Mouse (Mus musculus): Measurements from ENCODE around the gene Plekhg5. TPM values are rescaled to one million over a fixed set of nuclear protein-coding genes. Genes with fewer than 3 reads are reported as not detected.

Gene Plekhg5
- total and polyA plus RNA-seq, 3 experiments = 0.05 to 2.1 (median 1.1) TPM

DNA sequence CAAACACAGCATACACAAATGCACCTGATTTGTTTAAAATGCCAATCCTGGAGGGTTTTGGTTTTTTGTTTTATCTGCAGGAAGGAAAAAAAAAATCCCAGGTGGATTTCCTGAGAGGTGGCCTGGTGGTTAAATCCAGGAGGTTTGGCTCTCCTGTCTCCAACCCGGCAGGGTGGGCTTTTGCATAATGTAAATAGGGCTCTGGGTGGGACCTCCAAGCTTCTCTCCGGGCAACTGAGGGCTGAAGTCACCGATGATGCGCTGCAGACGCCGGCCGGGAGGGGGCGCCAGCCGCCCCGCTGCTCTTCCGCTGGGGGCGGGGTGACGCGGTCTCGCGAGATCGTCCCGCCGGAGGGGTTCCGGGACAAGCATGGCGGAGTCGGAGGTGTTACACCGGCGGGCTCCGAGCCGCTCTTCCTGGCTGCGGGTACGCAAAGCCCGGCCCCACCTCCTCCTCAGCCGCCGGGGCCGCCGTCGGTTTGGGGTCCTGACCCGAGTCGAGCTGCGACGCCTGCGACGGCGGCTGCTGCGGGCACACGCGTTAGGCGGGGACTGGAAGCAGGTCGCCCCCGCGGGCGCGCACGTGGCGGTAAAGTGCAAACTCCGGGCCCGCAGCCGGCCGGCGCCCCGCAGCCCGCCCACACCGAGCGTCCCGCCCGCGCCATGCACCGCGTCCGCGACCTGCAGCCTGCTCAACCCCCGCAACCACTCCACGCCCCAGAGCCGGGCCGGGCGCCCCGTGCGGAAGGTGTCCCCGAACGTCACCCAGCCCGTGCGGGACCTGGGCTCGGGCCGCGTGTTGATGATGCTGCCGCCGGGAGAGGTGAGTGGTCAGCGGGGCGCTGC, 33.1 kb upstream of the Plekhg5 start, which contains the start of gene Nol9 (continued):
- peak; percentile 100 for TF ChIP-seq CHD2 (IDR thresholded peaks at IDR 0.05; ENCODE audit: low read length)

DNA sequence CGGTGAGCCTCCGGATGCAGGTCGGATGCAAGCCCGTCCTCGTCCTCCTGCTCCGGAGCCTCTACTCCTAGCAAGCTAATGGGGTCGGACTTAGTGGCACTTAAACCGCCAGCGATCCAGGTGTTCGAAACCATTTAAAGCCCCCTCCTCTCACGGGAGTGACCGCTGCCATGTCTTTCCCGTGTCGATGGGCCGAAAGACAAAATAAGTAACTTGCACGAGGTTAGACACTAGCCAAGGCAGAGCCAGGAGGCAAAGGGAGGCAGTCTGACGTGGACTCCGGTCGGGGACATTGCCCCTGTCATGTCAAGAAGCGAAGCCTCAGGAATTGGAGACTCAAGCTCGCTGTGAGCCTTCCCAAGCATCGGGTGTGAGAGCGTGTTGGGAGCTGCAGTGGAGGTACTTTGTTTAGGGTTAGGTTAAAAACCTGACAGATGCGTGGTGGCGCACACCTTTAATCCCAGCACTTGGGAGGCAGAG, 32.4 kb upstream of the Plekhg5 start:
- H3K9me3 ChIP-seq (replicated peaks; ENCODE audit: low read length) = no peaks in the 10 kb centered on the region
- H3K4me3 ChIP-seq (replicated peaks in 1 of 3; ENCODE audit: low read depth in 2 of 3, low read length in 2 of 3, poor library complexity in 1 of 3) = peak overlapping the region; percentile 82 to 99 (median 99)
- dilution Hi-C loops (cut with MboI; ENCODE audit: extremely low pct_ligation_motif_present, extremely low pct_unique_long_range_greater_than_20kb, low sequenced_read_pairs) = no loop called here
- H3K79me2 ChIP-seq (replicated peaks; ENCODE audit: control insufficient read depth, extremely low read depth, insufficient read depth, poor library complexity, severe bottlenecking) = peaks cover 43% of the 10 kb centered on the region
- in situ Hi-C loops (cut with MboI; ENCODE audit: low pct_ligation_motif_present, low pct_unique_long_range_greater_than_20kb, low sequenced_read_pairs) = loop anchor here (5.0 kb wide), 1 partner anchor 37 kb away; no protein-coding TSS in a partner anchor
- peaks cover 26 to 41% of the 10 kb centered on the region in 2 experiments for H3K36me3 ChIP-seq (replicated peaks in 1 of 2; ENCODE audit: control insufficient read depth in 1 of 2, insufficient read depth in 1 of 2, low read length in 1 of 2)
- H3K4me1 ChIP-seq (ENCODE audit: control insufficient read depth in 1 of 2, insufficient read depth in 2 of 2) = peaks cover 22 to 49% of the 10 kb centered on the region in 2 experiments
- H3K27me3 ChIP-seq (replicated peaks) = no peaks in the 10 kb centered on the region
- peak; percentile 14 for DNase-seq (ENCODE audit: extremely low read depth)
- TF ChIP-seq SIN3A (IDR thresholded peaks at IDR 0.05; ENCODE audit: low read length) = peak; percentile 19; the same call in 1 of the 2 replicates
- TF ChIP-seq TBP (conservative IDR thresholded peaks at IDR 0.05; ENCODE audit: low read depth, low read length) = no peak
- 0 out of 2 replicates have a peak, but pooled peaks have one; percentile 14 for TF ChIP-seq MYC (IDR thresholded peaks at IDR 0.05; ENCODE audit: low read depth, low read length)
- peak; percentile 7; the same call in 1 of the 2 replicates for TF ChIP-seq UBTF (IDR thresholded peaks at IDR 0.05; ENCODE audit: low read depth, low read length)
- peak overlapping the region; percentile 85 for H3K4me2 ChIP-seq (ENCODE audit: insufficient read depth, low read depth, poor library complexity, severe bottlenecking)
- peak overlapping the region; percentile 70 for H3K27ac ChIP-seq (ENCODE audit: insufficient read depth, low read depth)
- H3K9ac ChIP-seq (ENCODE audit: insufficient read depth, low read depth) = peak overlapping the region; percentile 82

DNA sequence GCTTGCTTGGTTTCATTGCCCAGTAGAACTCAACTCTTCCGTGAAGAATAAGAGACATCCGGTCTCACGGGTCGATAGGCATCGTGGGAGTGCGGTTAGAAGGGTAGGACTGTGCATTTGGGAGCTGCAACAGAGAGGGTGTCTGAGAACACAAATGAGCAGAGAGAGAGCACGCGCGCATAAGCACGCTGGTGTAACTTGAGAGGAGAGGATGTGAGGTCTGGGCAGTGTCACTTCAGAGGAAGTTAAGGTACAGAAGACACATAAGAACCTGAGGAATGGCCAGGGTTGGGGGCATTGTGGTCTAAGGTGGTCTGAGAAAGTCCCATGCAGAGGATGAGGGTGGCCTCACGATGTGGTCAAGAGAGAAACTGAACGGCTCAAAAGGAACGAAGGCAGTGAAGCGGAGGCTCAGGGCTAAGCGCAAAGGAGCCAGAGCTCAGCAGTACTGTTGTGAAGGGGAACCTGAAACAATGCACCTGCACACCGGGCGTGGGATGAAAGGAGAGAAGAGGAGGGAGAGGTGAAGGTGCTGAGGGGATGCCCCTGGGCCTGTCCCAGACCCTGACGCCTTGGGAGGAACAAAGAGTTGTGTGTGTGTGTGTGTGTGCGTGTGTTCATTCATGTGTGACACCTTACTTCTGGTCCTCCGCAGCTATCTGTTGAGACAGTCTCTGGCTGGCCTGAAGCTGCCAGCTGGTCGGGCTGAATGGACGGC, 30.2 kb upstream of the Plekhg5 start:
- Histone ChIP-seq H3K27ac (ENCODE audit: insufficient read depth, low read depth) (peak overlapping the region; percentile 88), H3K36me3 (replicated peaks in 1 of 2; ENCODE audit: control insufficient read depth in 1 of 2, insufficient read depth in 1 of 2, low read length in 1 of 2) (peaks cover 42 to 61% of the 10 kb centered on the region in 2 experiments), H3K9ac (ENCODE audit: insufficient read depth, low read depth) (no peak overlapping the region), H3K4me2 (ENCODE audit: insufficient read depth, low read depth, poor library complexity, severe bottlenecking) (peak overlapping the region; percentile 85), H3K79me2 (replicated peaks; ENCODE audit: control insufficient read depth, extremely low read depth, insufficient read depth, poor library complexity, severe bottlenecking) (peaks cover 55% of the 10 kb centered on the region), H3K9me3 (replicated peaks; ENCODE audit: low read length) (no peaks in the 10 kb centered on the region), H3K4me1 (ENCODE audit: control insufficient read depth in 1 of 2, insufficient read depth in 2 of 2) (peaks cover 22 to 49% of the 10 kb centered on the region in 2 experiments), H3K4me3 (replicated peaks in 1 of 3; ENCODE audit: low read depth in 2 of 3, low read length in 2 of 3, poor library complexity in 1 of 3) (peak overlapping the region in 1 of 3 experiments; percentile 43), H3K27me3 (replicated peaks) (no peaks in the 10 kb centered on the region)
- in situ Hi-C loops (cut with MboI; ENCODE audit: low pct_ligation_motif_present, low pct_unique_long_range_greater_than_20kb, low sequenced_read_pairs) = loop anchor here (5.0 kb wide), 1 partner anchor 35 kb away; no protein-coding TSS in a partner anchor
- DNase-seq (ENCODE audit: extremely low read depth) = peak; percentile 80
- dilution Hi-C loops (cut with MboI; ENCODE audit: extremely low pct_ligation_motif_present, extremely low pct_unique_long_range_greater_than_20kb, low sequenced_read_pairs) = no loop called here
- TF ChIP-seq MXI1 (IDR thresholded peaks at IDR 0.05; ENCODE audit: low read depth, low read length) = peak; percentile 46; the same call in 1 of the 2 replicates
- peak; percentile 48; the same call in 1 of the 2 replicates for TF ChIP-seq SIN3A (IDR thresholded peaks at IDR 0.05; ENCODE audit: low read length)
- TF ChIP-seq ELF1 (IDR thresholded peaks at IDR 0.05; ENCODE audit: low read depth, low read length) = peak; percentile 30; the same call in 1 of the 2 replicates
- TF ChIP-seq TBP (conservative IDR thresholded peaks at IDR 0.05; ENCODE audit: low read depth, low read length) = no peak
- TF ChIP-seq CHD2 (IDR thresholded peaks at IDR 0.05; ENCODE audit: low read length) = 0 out of 2 replicates have a peak, but pooled peaks have one; percentile 24
- TF ChIP-seq NRF1 (IDR thresholded peaks at IDR 0.05; ENCODE audit: low read depth, low read length) = peak; percentile 62
- TF ChIP-seq JUN (IDR thresholded peaks at IDR 0.05; ENCODE audit: insufficient read depth, low read depth, low read length) = no peak
- TF ChIP-seq SMC3 (IDR thresholded peaks at IDR 0.05; ENCODE audit: low read depth, low read length) = peak; percentile 5; the same call in 1 of the 2 replicates
- peak; percentile 82 for TF ChIP-seq EP300 (IDR thresholded peaks at IDR 0.05; ENCODE audit: low read length)
- TF ChIP-seq ETS1 (conservative IDR thresholded peaks at IDR 0.05; ENCODE audit: low read depth, low read length) = peak; percentile 69
- TF ChIP-seq UBTF (IDR thresholded peaks at IDR 0.05; ENCODE audit: low read depth, low read length) = peak; percentile 53; the same call in 1 of the 2 replicates
- no peak for TF ChIP-seq USF2 (conservative IDR thresholded peaks at IDR 0.05; ENCODE audit: low read depth, low read length)
- peak; percentile 94 for TF ChIP-seq TCF12 (IDR thresholded peaks at IDR 0.05; ENCODE audit: low read depth, low read length)
- TF ChIP-seq JUND (conservative IDR thresholded peaks at IDR 0.05; ENCODE audit: low read depth, low read length) = no peak; the same call in 1 of the 2 replicates
- no peak for TF ChIP-seq MAFK (IDR thresholded peaks at IDR 0.05; ENCODE audit: insufficient replicate concordance, low read length)
- peak; percentile 86; the same call in 1 of the 2 replicates for TF ChIP-seq BHLHE40 (IDR thresholded peaks at IDR 0.05; ENCODE audit: low read depth, low read length)
- TF ChIP-seq MAZ (IDR thresholded peaks at IDR 0.05; ENCODE audit: low read depth, low read length) = peak; percentile 58
- TF ChIP-seq ZMIZ1 (IDR thresholded peaks at IDR 0.05; ENCODE audit: low read depth, low read length) = no peak
- TF ChIP-seq CHD1 (IDR thresholded peaks at IDR 0.05; ENCODE audit: low read depth, low read length) = no peak
- no peak for TF ChIP-seq ZKSCAN1 (IDR thresholded peaks at IDR 0.05; ENCODE audit: borderline replicate concordance, low read depth, low read length)
- TF ChIP-seq PAX5 (IDR thresholded peaks at IDR 0.05; ENCODE audit: low read length) = no peak
- peak; percentile 65 for TF ChIP-seq MEF2A (IDR thresholded peaks at IDR 0.05; ENCODE audit: borderline replicate concordance, low read depth, low read length)
- TF ChIP-seq POLR2A (IDR thresholded peaks at IDR 0.05; ENCODE audit: low read depth, low read length) = peak; percentile 42; the same call in 1 of the 2 replicates
